Mouse (Mus musculus) bone marrow macrophage, adult 2 months (primary cell): ENCODE data around the gene Tecrl. TPM values are rescaled to one million over a fixed set of nuclear protein-coding genes. Genes with fewer than 3 reads are reported as not detected.

Experiments used
- H3K27ac ChIP-seq: 2 replicates; pipeline ENCODE4 v1.5.1; 2012; ENCODE audit warnings: low read depth, low read length; ENCODE audit not compliant: insufficient read depth
- H3K4me1 ChIP-seq: 2 replicates; pipeline ENCODE4 v1.6.1; 2012; ENCODE audit warnings: low read length; ENCODE audit not compliant: control insufficient read depth, insufficient read depth
- H3K4me3 ChIP-seq: 2 replicates; pipeline ENCODE4 v1.5.1; 2012; ENCODE audit warnings: mild to moderate bottlenecking, low read length, moderate library complexity; ENCODE audit not compliant: insufficient read depth
- CTCF ChIP-seq: IDR thresholded peaks from 2 replicates; pipeline ENCODE4 v1.5.1; 2012; ENCODE audit warnings: low read depth, mild to moderate bottlenecking, low read length, moderate library complexity
- POLR2A ChIP-seq: IDR thresholded peaks from 2 replicates; pipeline ENCODE4 v1.6.1; 2012; ENCODE audit warnings: mild to moderate bottlenecking, low read depth, low read length, borderline replicate concordance
- polyA plus RNA-seq: library from polyadenylated mRNA; stranded (reverse); fragments of >200 nt; gene quantifications from 2 replicates; pipeline ENCODE4 v1.2.4, GENCODE M21; 2012; ENCODE audit not compliant: missing spikeins, insufficient read depth, insufficient read length

The Tecrl gene
- not detected in 2 replicates for polyA plus RNA-seq

DNA sequence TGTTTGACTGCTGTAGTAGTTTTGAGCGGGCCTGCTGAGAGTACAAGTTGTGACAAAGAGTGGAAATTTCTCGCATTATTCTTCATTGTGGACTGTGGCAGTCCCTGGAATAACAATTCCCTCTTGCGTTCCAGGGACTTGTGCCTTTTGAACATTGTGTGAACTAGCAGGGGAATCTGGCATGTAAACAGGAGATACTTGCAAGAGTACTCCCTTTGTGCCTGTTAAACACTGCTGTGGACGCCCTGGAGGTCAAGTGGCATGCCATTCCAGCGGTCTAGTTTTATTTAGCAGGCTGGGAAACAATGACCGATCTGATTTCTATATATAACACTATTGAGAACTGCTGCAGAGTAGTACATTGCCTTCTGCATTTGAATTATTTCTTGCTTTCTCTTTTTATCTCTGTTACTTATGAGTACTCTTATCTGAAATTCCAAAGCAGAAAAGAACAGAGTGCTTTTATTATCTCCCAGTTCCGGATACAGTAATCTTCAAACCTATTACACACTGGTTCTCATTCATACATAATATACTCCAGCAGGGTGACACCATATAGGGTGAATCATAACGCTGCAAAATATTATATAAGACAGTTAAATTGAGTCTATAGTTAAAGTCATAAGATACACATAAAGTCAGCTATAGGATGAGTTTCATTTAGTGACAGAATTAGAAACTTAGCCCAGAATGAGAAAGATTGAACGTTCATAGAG, at the start of gene Tecrl:
Gene Tecrl, minus strand, starts transcription at position 350 of the 716 bp plus-strand sequence.
- H3K4me3 ChIP-seq: no peak within 1 kb of the TSS
- TF ChIP-seq POLR2A: no peak
- H3K27ac ChIP-seq: no peak within 1 kb of the TSS
- no peaks in the 10 kb centered on the region for H3K4me1 ChIP-seq

DNA sequence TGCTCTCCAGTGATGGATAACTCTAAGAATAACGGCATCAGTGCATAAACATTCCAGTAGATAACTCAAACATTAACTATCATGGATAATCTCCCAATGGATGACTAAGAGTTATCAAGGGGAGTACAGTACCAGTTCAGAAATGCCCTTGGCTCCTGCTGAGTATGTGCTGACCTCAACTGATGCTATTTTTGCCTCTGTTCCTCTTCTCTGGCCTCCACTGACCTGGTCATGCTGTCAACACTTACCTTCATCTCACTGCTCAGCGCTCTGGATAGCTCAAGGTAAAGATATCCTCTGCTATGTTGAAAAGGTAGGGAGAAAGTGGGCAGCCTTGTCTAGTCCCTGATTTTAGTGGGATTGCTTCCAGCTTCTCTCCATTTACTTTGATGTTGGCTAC, 30.0 kb upstream of the Tecrl start:
- no peaks in the 10 kb centered on the region for H3K4me1 ChIP-seq
- H3K27ac ChIP-seq: no peak overlapping the region
- TF ChIP-seq CTCF (no peak), POLR2A (no peak)
- H3K4me3 ChIP-seq: no peak overlapping the region

DNA sequence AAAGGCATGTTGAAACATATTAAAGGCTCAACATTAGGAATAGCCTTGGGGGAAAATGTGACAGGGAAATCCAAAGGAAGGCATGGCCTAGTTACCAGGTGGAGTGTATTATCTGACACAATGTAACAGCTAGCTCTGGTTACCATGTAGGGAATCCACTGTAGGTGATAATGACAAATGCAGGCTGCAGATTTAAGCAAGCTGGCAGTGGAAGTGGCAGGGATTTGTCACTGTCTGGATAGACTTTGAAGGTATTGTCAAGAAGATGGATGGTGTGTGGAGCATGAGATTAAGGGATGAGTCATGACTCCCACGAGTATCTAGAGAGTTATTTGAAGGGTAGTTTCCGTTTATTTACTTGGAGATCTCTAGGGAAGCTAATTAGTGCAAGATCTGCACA, 3.4 kb downstream of the Tecrl start:
- TF ChIP-seq POLR2A (no peak), CTCF (no peak)
- Histone ChIP-seq H3K4me1 (no peaks in the 10 kb centered on the region), H3K4me3 (no peak overlapping the region), H3K27ac (no peak overlapping the region)

DNA sequence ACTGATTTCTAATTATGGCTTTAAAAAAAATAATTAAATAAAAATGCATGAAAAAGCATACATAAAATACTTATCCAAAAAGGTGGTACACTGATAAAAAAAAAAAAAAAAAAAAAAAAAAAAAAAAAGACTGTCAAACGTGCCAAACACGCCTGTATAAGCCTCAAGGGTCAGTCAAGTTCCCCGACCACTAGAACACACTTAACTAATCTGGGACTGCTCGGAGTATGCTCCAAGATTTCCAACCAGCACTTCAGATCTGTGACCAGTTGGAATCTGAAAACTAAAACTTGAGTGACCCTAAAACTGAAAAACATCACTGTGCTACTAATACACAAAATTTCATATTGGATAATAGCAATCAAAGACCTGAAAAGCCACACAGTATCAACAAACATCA, 15.9 kb downstream of the Tecrl start:
- H3K4me3 ChIP-seq: no peak overlapping the region
- no peak overlapping the region for H3K27ac ChIP-seq
- TF ChIP-seq CTCF: no peak
- TF ChIP-seq POLR2A: no peak
- no peaks in the 10 kb centered on the region for H3K4me1 ChIP-seq

DNA sequence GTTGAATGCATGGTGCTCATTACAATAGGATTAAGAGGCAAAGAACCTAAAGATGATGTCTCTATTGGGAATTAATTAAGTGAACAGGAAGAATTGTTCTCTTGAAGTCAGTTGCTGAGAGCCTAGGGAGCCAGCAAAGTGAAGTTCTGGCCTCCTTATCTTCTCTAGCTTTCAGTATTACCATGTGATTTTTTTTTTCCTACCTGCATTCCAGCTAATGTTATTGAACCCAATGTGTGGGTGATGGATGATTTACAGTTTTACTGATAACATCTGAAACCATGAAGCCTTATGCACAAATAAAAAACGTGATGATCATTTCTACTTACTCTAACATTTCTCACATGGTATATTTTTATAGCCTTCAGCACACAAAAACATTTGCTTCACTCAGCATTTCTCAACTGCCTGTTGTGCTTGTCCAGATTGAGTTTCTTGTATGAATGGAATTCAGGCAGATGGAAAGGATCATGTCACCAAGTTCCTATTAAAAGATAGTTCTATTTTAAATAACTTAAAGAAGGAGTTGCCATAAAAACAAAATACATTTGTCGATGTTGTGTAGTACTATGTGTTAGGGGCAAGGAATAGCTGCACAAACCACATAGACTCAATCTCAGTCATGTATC, 87.7 kb downstream of the Tecrl start:
- TF ChIP-seq CTCF (no peak), POLR2A (no peak)
- no peak overlapping the region for H3K27ac ChIP-seq
- no peaks in the 10 kb centered on the region for H3K4me1 ChIP-seq
- H3K4me3 ChIP-seq: no peak overlapping the region

DNA sequence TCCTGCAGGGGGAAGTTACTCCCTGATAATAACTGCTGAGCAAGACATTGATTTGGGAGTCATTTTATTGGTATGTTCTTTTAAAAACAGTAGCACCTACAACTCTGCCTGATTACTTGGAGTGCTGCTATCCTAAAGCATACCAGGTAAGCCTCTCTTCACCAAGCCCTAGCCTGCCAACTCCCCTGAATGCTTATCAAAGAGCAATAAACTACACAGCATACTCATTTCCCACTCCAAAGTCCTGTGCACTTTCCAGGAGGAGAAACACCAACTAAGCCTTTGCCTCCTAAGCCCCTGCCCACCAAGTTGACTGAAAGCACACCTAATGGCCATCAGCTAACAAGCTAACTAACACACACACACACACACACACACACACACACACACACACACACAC, 94.9 kb downstream of the Tecrl start:
- no peaks in the 10 kb centered on the region for H3K4me1 ChIP-seq
- no peak for TF ChIP-seq CTCF
- TF ChIP-seq POLR2A: no peak
- H3K4me3 ChIP-seq: no peak overlapping the region
- H3K27ac ChIP-seq: no peak overlapping the region

DNA sequence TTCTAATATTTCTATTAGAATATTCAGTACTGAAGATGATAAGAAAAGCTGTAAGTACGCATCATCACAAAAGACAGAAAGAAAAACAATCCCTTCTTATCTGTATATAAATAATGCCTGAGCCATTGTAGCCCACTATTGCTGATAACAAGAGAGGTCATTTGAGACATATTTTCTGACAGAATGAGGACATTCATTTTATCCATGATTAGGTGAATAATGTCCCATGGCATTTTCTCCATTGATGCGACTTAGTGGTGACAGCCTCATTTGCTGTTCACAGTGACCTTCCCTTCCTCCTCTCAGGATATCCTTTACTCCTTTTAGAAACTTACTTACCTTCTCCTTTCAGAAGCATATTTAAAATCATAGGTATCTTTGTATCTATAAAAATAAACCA, 100.9 kb downstream of the Tecrl start:
- Histone ChIP-seq H3K27ac (no peak overlapping the region), H3K4me1 (no peaks in the 10 kb centered on the region), H3K4me3 (no peak overlapping the region)
- no peak for TF ChIP-seq POLR2A
- no peak for TF ChIP-seq CTCF

DNA sequence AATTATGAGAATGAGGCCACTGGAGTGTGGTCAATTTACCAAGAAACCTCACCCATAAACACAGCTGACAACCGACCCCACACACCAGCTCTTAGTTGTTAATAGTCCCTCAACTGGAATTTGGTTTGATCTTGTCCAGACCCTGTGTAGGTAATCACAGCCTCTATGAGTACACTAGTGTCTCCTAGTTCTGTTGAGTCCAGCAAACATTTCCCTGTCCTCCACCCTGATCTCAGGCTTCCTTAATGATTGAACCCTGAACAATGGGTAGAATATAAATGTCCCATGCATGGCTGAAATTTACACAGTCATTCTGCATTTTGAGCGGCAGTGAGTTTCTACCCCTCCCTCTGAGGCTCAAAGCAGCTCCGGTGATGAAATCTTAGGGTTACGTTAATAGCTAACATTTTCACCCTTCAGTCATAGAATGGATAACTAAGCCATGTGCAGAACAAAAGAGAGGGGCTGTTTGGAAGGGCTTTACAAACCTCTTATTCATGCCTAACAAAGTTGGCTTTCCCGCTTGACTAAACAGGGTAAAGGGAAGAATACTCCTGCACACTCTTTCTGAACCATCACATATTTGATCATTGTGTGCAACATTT, 116.0 kb downstream of the Tecrl start:
- Histone ChIP-seq H3K27ac (no peak overlapping the region), H3K4me1 (no peaks in the 10 kb centered on the region), H3K4me3 (no peak overlapping the region)
- TF ChIP-seq POLR2A (no peak), CTCF (no peak)
